Mouse (Mus musculus) heart, embryonic 14.5 days (tissue): ENCODE results near the gene Arhgap25. TPM values are rescaled to one million over a fixed set of nuclear protein-coding genes. Genes with fewer than 3 reads are reported as not detected.

Experiments
- ATAC-seq: fragments of 200-750 bp; cut with Nextera tagmentation; 2 replicates; pipeline ENCODE4 v1.8.0; 2017; ENCODE audit warnings: low read depth, moderate TSS enrichment; ENCODE audit not compliant: insufficient number of reproducible peaks, insufficient read depth, low FRiP score
- H3K27ac ChIP-seq, 2 experiments: fragments of 200-500 bp in 1 of 2; fragments of 300-500 bp in 1 of 2; sonication (generic) in 1 of 2; replicated peaks in 1 of 2; 2 replicates each; pipeline ENCODE4 v1.5.1; 2012 to 2014; ENCODE audit warnings: low read depth in 2 of 2, low read length in 2 of 2, control low read depth in 1 of 2, mild to moderate bottlenecking in 1 of 2, mixed read lengths in 1 of 2; ENCODE audit not compliant: control insufficient read depth in 1 of 2, insufficient read depth in 1 of 2
- H3K27me3 ChIP-seq: fragments of 300-500 bp; sonication (generic); 2 replicates; pipeline ENCODE4 v1.6.1; 2014; ENCODE audit warnings: mild to moderate bottlenecking, low read length, control low read depth; ENCODE audit not compliant: control insufficient read depth, insufficient read depth
- H3K36me3 ChIP-seq: fragments of 300-500 bp; sonication (generic); 2 replicates; pipeline ENCODE4 v1.6.1; 2014; ENCODE audit warnings: mild to moderate bottlenecking, control low read depth, low read length, mixed read lengths; ENCODE audit not compliant: control insufficient read depth, insufficient read depth
- H3K4me1 ChIP-seq, 2 experiments: fragments of 200-500 bp in 1 of 2; fragments of 300-500 bp in 1 of 2; sonication (generic) in 1 of 2; 2 replicates each; pipeline ENCODE4 v1.6.1; 2012 to 2014; ENCODE audit warnings: low read length in 2 of 2, control low read depth in 1 of 2, mixed read lengths in 1 of 2; ENCODE audit not compliant: control insufficient read depth in 2 of 2, insufficient read depth in 2 of 2
- H3K4me2 ChIP-seq: fragments of 300-500 bp; sonication (generic); 2 replicates; pipeline ENCODE4 v1.6.1; 2014; ENCODE audit warnings: mild to moderate bottlenecking, low read length
- H3K4me3 ChIP-seq, 2 experiments: fragments of 200-500 bp in 1 of 2; fragments of 300-500 bp in 1 of 2; sonication (generic) in 1 of 2; 2 replicates each; pipeline ENCODE4 v1.5.1; 2012 to 2014; ENCODE audit warnings: low read length in 2 of 2, mild to moderate bottlenecking in 2 of 2, control low read depth in 1 of 2, low read depth in 1 of 2, moderate library complexity in 1 of 2; ENCODE audit not compliant: control insufficient read depth in 1 of 2, insufficient read depth in 1 of 2
- H3K9ac ChIP-seq: fragments of 300-500 bp; sonication (generic); 2 replicates; pipeline ENCODE4 v1.6.1; 2014; ENCODE audit warnings: mild to moderate bottlenecking, low read length
- H3K9me3 ChIP-seq: fragments of 300-500 bp; sonication (generic); 2 replicates; pipeline ENCODE4 v1.6.1; 2016; ENCODE audit warnings: low read length, control low read depth; ENCODE audit not compliant: control insufficient read depth
- WGBS: fragments of 180-500 bp; shearing (Covaris S2); extraction: QIAGEN DNeasy Blood & Tissue Kit; methylation state at CpG from one replicate; pipeline ENCODE4 v1.1.7; 2014; 5-methylcytosine and 5-hydroxymethylcytosine counted together
- polyA plus RNA-seq: library from polyadenylated mRNA; unstranded; fragments of >200 nt; fragmentation: Nextera tagmentation; extraction: Ambion mirVana; gene quantifications from 2 replicates; pipeline ENCODE4 v1.2.1, GENCODE M21; 2014

Arhgap25 gene
- polyA plus RNA-seq, 1 experiment from 2014 or later: 3.9 TPM

- Histone ChIP-seq H3K4me3 (no peak overlapping the region), H3K27ac (no peak overlapping the region), H3K27me3 (peaks cover 21% of the 10 kb centered on the region), H3K36me3 (no peaks in the 10 kb centered on the region), H3K4me1 (no peaks in the 10 kb centered on the region), H3K9ac (no peak overlapping the region), H3K9me3 (no peaks in the 10 kb centered on the region), H3K4me2 (no peak overlapping the region)
- 79% methylated on average over 4 of the region's 4 CpGs for WGBS
- no peak for ATAC-seq
Observed at GRCm38 (mm10) chr6:87514321-87514720, 18.7 kb downstream of the Arhgap25 start.

- H3K4me3 ChIP-seq: no peak overlapping the region
- H3K9ac ChIP-seq: no peak overlapping the region
- H3K27me3 ChIP-seq: peaks cover 17% of the 10 kb centered on the region
- no peaks in the 10 kb centered on the region for H3K4me1 ChIP-seq
- WGBS: 70% methylated on average over 12 of the region's 12 CpGs
- no peaks in the 10 kb centered on the region for H3K9me3 ChIP-seq
- no peak overlapping the region for H3K4me2 ChIP-seq
- H3K27ac ChIP-seq: no peak overlapping the region
- H3K36me3 ChIP-seq: no peaks in the 10 kb centered on the region
- ATAC-seq: no peak
Observed at GRCm38 (mm10) chr6:87513046-87513767, 19.9 kb downstream of the Arhgap25 start.

- Histone ChIP-seq H3K36me3 (no peaks in the 10 kb centered on the region), H3K4me1 (no peaks in the 10 kb centered on the region), H3K9me3 (no peaks in the 10 kb centered on the region), H3K27me3 (peaks cover 17% of the 10 kb centered on the region), H3K4me2 (no peak overlapping the region), H3K9ac (no peak overlapping the region), H3K4me3 (no peak overlapping the region), H3K27ac (no peak overlapping the region)
- ATAC-seq: no peak
- WGBS: 53% methylated on average over 4 of the region's 4 CpGs
Observed at GRCm38 (mm10) chr6:87510999-87511398, 22.1 kb downstream of the Arhgap25 start.

GRCm38 (mm10) chr6:87509806-87510205, 23.3 kb downstream of the Arhgap25 start:
- no peak for ATAC-seq
- Histone ChIP-seq H3K4me3 (no peak overlapping the region), H3K27me3 (peaks cover 17% of the 10 kb centered on the region), H3K9ac (no peak overlapping the region), H3K9me3 (no peaks in the 10 kb centered on the region), H3K27ac (no peak overlapping the region), H3K4me1 (no peaks in the 10 kb centered on the region), H3K4me2 (no peak overlapping the region), H3K36me3 (no peaks in the 10 kb centered on the region)
- WGBS: 86% methylated on average over 2 of the region's 2 CpGs

GRCm38 (mm10) chr6:87504875-87505274, 28.2 kb downstream of the Arhgap25 start:
- no peaks in the 10 kb centered on the region for H3K27me3 ChIP-seq

GRCm38 (mm10) chr6:87503976-87504375, 29.1 kb downstream of the Arhgap25 start:
- 49% methylated on average over 5 of the region's 5 CpGs for WGBS
- H3K4me3 ChIP-seq: no peak overlapping the region
- no peaks in the 10 kb centered on the region; a peak in 1 of 4 replicates for H3K4me1 ChIP-seq
- no peak for ATAC-seq
- H3K9ac ChIP-seq: no peak overlapping the region
- H3K27me3 ChIP-seq: no peaks in the 10 kb centered on the region
- H3K4me2 ChIP-seq: no peak overlapping the region
- no peaks in the 10 kb centered on the region for H3K9me3 ChIP-seq
- no peaks in the 10 kb centered on the region for H3K36me3 ChIP-seq
- H3K27ac ChIP-seq: no peak overlapping the region

More at GRCm38 (mm10) chr6:87504875-87505274, 28.2 kb downstream of the Arhgap25 start:
- H3K9ac ChIP-seq: no peak overlapping the region
- no peaks in the 10 kb centered on the region for H3K36me3 ChIP-seq
- WGBS: 82% methylated on average over 7 of the region's 7 CpGs
- ATAC-seq: no peak
- H3K4me1 ChIP-seq: no peaks in the 10 kb centered on the region; a peak in 1 of 4 replicates
- H3K27ac ChIP-seq: no peak overlapping the region
- no peaks in the 10 kb centered on the region for H3K9me3 ChIP-seq
- no peak overlapping the region for H3K4me3 ChIP-seq
- H3K4me2 ChIP-seq: no peak overlapping the region

- H3K9me3 ChIP-seq: no peaks in the 10 kb centered on the region
- no peak for ATAC-seq
- no peak overlapping the region for H3K4me2 ChIP-seq
- no peak overlapping the region for H3K9ac ChIP-seq
- H3K27ac ChIP-seq: no peak overlapping the region
- H3K4me1 ChIP-seq: no peaks in the 10 kb centered on the region; a peak in 1 of 4 replicates
- H3K36me3 ChIP-seq: no peaks in the 10 kb centered on the region
- no peaks in the 10 kb centered on the region for H3K27me3 ChIP-seq
- no peak overlapping the region for H3K4me3 ChIP-seq
- WGBS: 98% methylated on average over 1 of the region's 1 CpGs
Observed at GRCm38 (mm10) chr6:87503536-87503935, 29.5 kb downstream of the Arhgap25 start.

GRCm38 (mm10) chr6:87502831-87503286, 30.2 kb downstream of the Arhgap25 start:
- no peak for ATAC-seq
- Histone ChIP-seq H3K4me3 (no peak overlapping the region), H3K27ac (no peak overlapping the region), H3K9me3 (no peaks in the 10 kb centered on the region), H3K4me1 (no peaks in the 10 kb centered on the region; a peak in 1 of 4 replicates), H3K9ac (no peak overlapping the region), H3K27me3 (no peaks in the 10 kb centered on the region), H3K36me3 (no peaks in the 10 kb centered on the region), H3K4me2 (no peak overlapping the region)
- WGBS: 54% methylated on average over 10 of the region's 10 CpGs
